Mouse (Mus musculus): ENCODE measurements around the gene Fbxl7. TPM values are rescaled to one million over a fixed set of nuclear protein-coding genes. Genes with fewer than 3 reads are reported as not detected.

Gene Fbxl7
- polyA plus RNA-seq, 1 experiment from 2014 or later: 13.7 TPM

DNA sequence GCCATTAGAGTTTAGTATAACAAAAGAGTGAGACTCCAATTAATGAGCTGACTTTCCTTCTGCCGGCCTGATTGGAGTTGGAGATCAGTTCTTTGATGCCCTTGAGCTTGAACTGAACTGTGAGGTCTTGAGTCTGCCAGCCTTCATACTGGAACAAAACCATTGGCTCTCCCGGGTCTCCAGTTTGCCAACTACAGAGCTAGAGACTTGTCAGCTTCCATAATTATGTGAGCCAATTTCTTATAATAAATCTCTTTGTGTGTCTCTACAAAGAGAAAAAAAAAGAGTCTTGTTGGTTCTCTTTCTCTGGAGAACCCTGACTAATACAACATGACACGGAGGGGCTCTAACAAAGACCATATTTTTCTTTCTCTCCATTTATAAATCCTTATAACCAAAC lies 58.2 kb downstream of the Fbxl7 start:
- H3K4me2 ChIP-seq (ENCODE audit: low read depth, low read length): no peak overlapping the region
- no peaks in the 10 kb centered on the region for H3K36me3 ChIP-seq (ENCODE audit: control insufficient read depth, insufficient read depth, low read length)
- H3K4me1 ChIP-seq (replicated peaks; ENCODE audit: control insufficient read depth, insufficient read depth, low read length): no peaks in the 10 kb centered on the region; the same call in 1 of the 2 replicates
- H3K27ac ChIP-seq (ENCODE audit: low read length): no peak overlapping the region
- H3K4me3 ChIP-seq (ENCODE audit: low read length): no peak overlapping the region
- no peak overlapping the region for H3K9ac ChIP-seq (ENCODE audit: low read length)
- H3K9me3 ChIP-seq (ENCODE audit: control insufficient read depth, low read length): no peaks in the 10 kb centered on the region
- ATAC-seq (ENCODE audit: low read depth): no peak
- WGBS: 62% methylated on average over 3 of the region's 3 CpGs
- H3K27me3 ChIP-seq (ENCODE audit: control insufficient read depth, insufficient read depth, low read depth, low read length): no peaks in the 10 kb centered on the region

DNA sequence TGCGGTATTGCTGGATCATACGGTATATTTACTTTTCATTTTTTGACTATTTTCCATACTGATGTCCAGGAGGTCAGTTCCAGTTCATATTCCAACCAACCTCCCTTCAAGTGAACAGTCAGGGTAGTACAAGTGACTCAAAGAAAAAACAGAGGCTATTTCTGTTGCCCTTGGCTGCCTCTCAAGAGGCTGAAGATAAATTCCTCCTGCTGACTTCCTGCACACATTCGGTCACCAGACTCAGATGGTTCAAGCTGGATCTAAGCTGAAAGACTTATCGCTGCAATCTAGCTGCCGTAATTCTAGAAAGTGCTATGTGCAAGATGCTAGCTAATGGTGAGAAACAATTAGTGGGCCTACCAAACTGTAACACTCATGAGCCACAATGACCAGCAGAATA lies 61.0 kb downstream of the Fbxl7 start:
- no peaks in the 10 kb centered on the region for H3K36me3 ChIP-seq (ENCODE audit: control insufficient read depth, insufficient read depth, low read length)
- no peak for ATAC-seq (ENCODE audit: low read depth)
- no peaks in the 10 kb centered on the region for H3K9me3 ChIP-seq (ENCODE audit: control insufficient read depth, low read length)
- no peak overlapping the region for H3K9ac ChIP-seq (ENCODE audit: low read length)
- no peak overlapping the region for H3K4me3 ChIP-seq (ENCODE audit: low read length)
- WGBS: 65% methylated on average over 5 of the region's 5 CpGs
- H3K27ac ChIP-seq (ENCODE audit: low read length): no peak overlapping the region
- no peaks in the 10 kb centered on the region for H3K27me3 ChIP-seq (ENCODE audit: control insufficient read depth, insufficient read depth, low read depth, low read length)
- H3K4me2 ChIP-seq (ENCODE audit: low read depth, low read length): no peak overlapping the region
- no peaks in the 10 kb centered on the region; the same call in 1 of the 2 replicates for H3K4me1 ChIP-seq (replicated peaks; ENCODE audit: control insufficient read depth, insufficient read depth, low read length)

DNA sequence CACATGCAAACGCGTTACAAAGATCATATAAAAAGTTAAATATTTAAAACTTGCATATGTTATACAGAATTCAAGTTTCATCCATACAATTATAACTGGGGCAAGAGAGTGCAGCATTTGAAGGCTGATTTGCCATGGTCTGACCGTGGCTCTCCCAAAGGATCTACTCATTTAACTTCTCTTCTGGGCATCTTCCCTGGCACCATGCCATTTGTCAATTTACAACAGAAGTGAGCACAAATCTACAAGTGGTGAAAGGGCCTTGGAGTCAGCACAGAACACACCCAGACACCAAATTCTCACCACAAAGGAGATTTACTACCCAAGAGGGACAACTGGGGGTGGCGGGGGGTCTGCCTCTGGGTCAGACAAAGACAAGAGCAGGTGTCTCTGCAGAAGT lies 64.2 kb downstream of the Fbxl7 start:
- Histone ChIP-seq H3K4me1 (replicated peaks; ENCODE audit: control insufficient read depth, insufficient read depth, low read length) (no peaks in the 10 kb centered on the region; the same call in 1 of the 2 replicates), H3K4me2 (ENCODE audit: low read depth, low read length) (no peak overlapping the region), H3K36me3 (ENCODE audit: control insufficient read depth, insufficient read depth, low read length) (no peaks in the 10 kb centered on the region), H3K27me3 (ENCODE audit: control insufficient read depth, insufficient read depth, low read depth, low read length) (no peaks in the 10 kb centered on the region), H3K9me3 (ENCODE audit: control insufficient read depth, low read length) (no peaks in the 10 kb centered on the region), H3K4me3 (ENCODE audit: low read length) (no peak overlapping the region), H3K9ac (ENCODE audit: low read length) (no peak overlapping the region), H3K27ac (ENCODE audit: low read length) (no peak overlapping the region)
- WGBS: 89% methylated on average over 4 of the region's 4 CpGs
- no peak for ATAC-seq (ENCODE audit: low read depth)

DNA sequence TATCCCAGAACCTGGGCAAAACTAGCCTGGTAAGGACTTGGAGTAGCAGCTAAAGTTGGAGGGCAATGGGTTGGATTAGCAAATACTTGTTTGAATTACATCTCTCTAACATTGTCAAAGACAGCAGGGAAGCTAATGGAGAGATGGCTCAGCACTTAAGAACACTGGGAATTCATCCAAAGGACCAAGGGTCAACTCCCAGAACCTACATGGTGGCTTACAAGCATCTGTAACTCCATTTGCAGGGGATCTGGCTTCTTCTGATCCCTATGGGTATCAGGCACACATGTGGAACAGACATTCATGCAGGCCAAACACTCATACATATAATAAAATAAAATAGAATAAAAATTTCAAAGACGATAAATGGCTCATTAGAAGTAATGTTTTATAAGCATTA lies 78.4 kb downstream of the Fbxl7 start:
- no peak for ATAC-seq (ENCODE audit: low read depth)
- Histone ChIP-seq H3K9me3 (ENCODE audit: control insufficient read depth, low read length) (no peaks in the 10 kb centered on the region), H3K9ac (ENCODE audit: low read length) (no peak overlapping the region), H3K4me3 (ENCODE audit: low read length) (no peak overlapping the region), H3K4me1 (replicated peaks; ENCODE audit: control insufficient read depth, insufficient read depth, low read length) (0 out of 2 replicates have a peak, but pooled peaks cover 2% of the 10 kb centered on the region), H3K27me3 (ENCODE audit: control insufficient read depth, insufficient read depth, low read depth, low read length) (no peaks in the 10 kb centered on the region), H3K27ac (ENCODE audit: low read length) (no peak overlapping the region), H3K36me3 (ENCODE audit: control insufficient read depth, insufficient read depth, low read length) (no peaks in the 10 kb centered on the region), H3K4me2 (ENCODE audit: low read depth, low read length) (no peak overlapping the region)
- 89% methylated on average over 1 of the region's 1 CpGs for WGBS

DNA sequence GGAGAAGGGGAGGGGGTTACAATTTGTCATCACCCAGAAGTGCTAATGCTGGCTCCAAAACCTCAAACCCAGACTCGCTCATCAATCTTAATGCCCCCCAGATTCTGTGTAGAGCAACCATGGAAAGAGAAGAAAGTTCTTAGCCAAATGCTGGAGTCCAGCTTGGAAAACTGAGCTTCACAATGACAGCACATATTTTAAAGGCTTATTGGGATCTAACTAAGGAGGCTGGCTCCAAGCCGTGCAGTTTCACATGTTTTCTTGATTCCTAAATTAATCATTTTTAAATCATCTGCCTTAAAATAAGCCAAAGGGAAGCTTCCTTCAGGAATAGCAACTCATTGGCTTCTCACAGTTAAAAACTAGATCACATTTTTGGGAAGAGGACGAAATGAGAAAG lies 82.5 kb downstream of the Fbxl7 start:
- no peak overlapping the region for H3K9ac ChIP-seq (ENCODE audit: low read length)
- no peaks in the 10 kb centered on the region for H3K36me3 ChIP-seq (ENCODE audit: control insufficient read depth, insufficient read depth, low read length)
- H3K4me1 ChIP-seq (replicated peaks; ENCODE audit: control insufficient read depth, insufficient read depth, low read length): 0 out of 2 replicates have a peak, but pooled peaks cover 2% of the 10 kb centered on the region
- H3K27me3 ChIP-seq (ENCODE audit: control insufficient read depth, insufficient read depth, low read depth, low read length): no peaks in the 10 kb centered on the region
- WGBS: 74% methylated on average over 3 of the region's 3 CpGs
- H3K4me3 ChIP-seq (ENCODE audit: low read length): no peak overlapping the region
- H3K4me2 ChIP-seq (ENCODE audit: low read depth, low read length): no peak overlapping the region
- H3K9me3 ChIP-seq (ENCODE audit: control insufficient read depth, low read length): no peaks in the 10 kb centered on the region
- H3K27ac ChIP-seq (ENCODE audit: low read length): no peak overlapping the region
- ATAC-seq (ENCODE audit: low read depth): no peak

DNA sequence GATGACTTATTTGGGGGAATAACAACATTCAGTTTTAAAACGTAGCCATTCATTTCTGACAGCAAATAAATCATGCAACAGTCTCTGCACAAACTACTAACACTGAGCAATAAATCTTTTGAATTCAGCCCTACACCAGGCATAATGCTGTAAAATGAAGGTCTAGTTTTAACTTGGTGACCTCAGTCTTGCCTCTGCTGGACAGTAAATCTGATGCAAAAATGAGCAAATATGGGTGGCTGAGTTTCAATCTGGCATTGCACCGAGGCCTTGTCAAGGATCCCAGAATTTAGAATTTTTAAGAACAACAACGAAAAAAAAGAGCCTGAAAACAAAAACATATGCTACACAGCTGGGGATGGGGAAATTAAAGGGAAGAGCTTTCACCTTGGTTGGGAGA lies 85.8 kb downstream of the Fbxl7 start:
- H3K27ac ChIP-seq (ENCODE audit: low read length): no peak overlapping the region
- H3K27me3 ChIP-seq (ENCODE audit: control insufficient read depth, insufficient read depth, low read depth, low read length): no peaks in the 10 kb centered on the region
- H3K36me3 ChIP-seq (ENCODE audit: control insufficient read depth, insufficient read depth, low read length): no peaks in the 10 kb centered on the region
- H3K4me2 ChIP-seq (ENCODE audit: low read depth, low read length): no peak overlapping the region
- H3K9ac ChIP-seq (ENCODE audit: low read length): no peak overlapping the region
- 69% methylated on average over 3 of the region's 3 CpGs for WGBS
- H3K4me1 ChIP-seq (replicated peaks; ENCODE audit: control insufficient read depth, insufficient read depth, low read length): no peaks in the 10 kb centered on the region
- no peaks in the 10 kb centered on the region for H3K9me3 ChIP-seq (ENCODE audit: control insufficient read depth, low read length)
- ATAC-seq (ENCODE audit: low read depth): no peak
- no peak overlapping the region for H3K4me3 ChIP-seq (ENCODE audit: low read length)

DNA sequence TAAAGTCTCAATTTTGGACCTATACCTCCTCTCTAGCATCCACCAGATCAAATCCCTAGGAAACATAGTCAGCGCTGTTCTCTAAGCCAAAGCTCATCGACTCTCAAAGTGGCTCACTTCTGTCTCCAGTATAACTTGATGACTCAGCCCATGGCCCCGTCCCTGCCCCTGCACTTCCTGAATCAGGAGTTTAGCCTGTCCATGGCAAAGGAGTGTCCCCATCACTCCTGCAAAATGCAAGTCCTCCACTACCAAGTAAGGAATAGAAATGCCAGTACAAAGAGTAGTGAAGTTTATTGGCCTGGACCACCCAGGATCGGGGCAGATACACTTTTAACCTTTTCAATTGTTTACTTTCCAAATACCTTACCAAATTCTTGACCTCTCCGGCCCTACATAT lies 91.3 kb downstream of the Fbxl7 start:
- Histone ChIP-seq H3K4me3 (ENCODE audit: low read length) (no peak overlapping the region), H3K4me1 (replicated peaks; ENCODE audit: control insufficient read depth, insufficient read depth, low read length) (0 out of 2 replicates have a peak, but pooled peaks cover 6% of the 10 kb centered on the region), H3K4me2 (ENCODE audit: low read depth, low read length) (no peak overlapping the region), H3K9ac (ENCODE audit: low read length) (no peak overlapping the region), H3K36me3 (ENCODE audit: control insufficient read depth, insufficient read depth, low read length) (no peaks in the 10 kb centered on the region), H3K9me3 (ENCODE audit: control insufficient read depth, low read length) (no peaks in the 10 kb centered on the region), H3K27me3 (ENCODE audit: control insufficient read depth, insufficient read depth, low read depth, low read length) (no peaks in the 10 kb centered on the region), H3K27ac (ENCODE audit: low read length) (no peak overlapping the region)
- no peak for ATAC-seq (ENCODE audit: low read depth)
- 30% methylated on average over 5 of the region's 5 CpGs for WGBS

DNA sequence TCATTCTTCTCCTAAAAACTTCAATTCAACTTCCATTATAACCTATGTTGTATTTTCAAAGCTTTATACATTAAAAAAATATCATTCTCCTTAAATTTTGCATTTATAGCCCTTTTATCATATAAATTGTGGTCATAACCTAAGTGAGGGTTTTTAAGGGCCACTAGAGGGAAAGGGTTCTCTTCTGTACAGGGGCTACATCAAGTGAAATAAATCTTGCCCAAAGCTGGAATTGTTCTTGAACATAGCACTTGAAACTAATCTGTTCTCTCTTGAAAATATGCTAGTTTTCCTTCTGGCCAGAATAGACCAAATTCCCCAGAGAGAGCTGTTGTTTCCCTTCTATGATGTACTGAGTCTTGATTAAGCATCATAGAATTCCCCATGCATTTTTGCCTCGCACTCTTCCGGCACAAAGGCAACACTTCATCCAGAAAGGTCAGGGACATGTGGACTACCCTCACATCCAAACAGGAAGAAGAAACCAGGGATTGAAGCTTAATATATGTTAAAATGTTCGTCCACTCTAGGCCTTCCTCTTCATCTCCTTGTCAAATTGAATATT lies 95.8 kb downstream of the Fbxl7 start:
- WGBS: 55% methylated on average over 3 of the region's 3 CpGs

DNA sequence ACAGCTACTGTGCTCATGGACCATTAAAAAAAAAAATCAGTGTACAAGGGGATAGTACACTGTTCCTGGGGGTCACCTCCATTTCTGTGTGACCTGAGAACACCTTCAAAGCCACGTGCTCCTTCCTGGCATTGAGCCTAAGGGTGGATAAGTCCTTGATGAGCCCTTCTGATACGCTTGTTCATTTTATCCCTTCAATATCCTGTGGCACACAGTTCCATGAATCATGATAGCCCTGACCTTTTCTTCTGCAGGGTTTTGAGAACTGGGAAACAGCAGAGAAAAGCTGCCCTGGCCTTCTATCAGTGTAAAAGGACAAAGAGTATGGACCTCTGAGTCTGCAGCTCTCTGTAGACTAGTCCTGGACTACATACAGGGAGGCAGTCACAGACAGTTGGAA lies 99.4 kb downstream of the Fbxl7 start:
- WGBS: 57% methylated on average over 2 of the region's 2 CpGs
- no peak for ATAC-seq (ENCODE audit: low read depth)
- no peak overlapping the region for H3K4me3 ChIP-seq (ENCODE audit: low read length)

More for the DNA sequence above, 95.8 kb downstream of the Fbxl7 start:
- Histone ChIP-seq H3K4me1 (replicated peaks; ENCODE audit: control insufficient read depth, insufficient read depth, low read length) (0 out of 2 replicates have a peak, but pooled peaks cover 6% of the 10 kb centered on the region), H3K36me3 (ENCODE audit: control insufficient read depth, insufficient read depth, low read length) (no peaks in the 10 kb centered on the region), H3K4me3 (ENCODE audit: low read length) (no peak overlapping the region), H3K9ac (ENCODE audit: low read length) (no peak overlapping the region), H3K9me3 (ENCODE audit: control insufficient read depth, low read length) (no peaks in the 10 kb centered on the region), H3K27ac (ENCODE audit: low read length) (no peak overlapping the region), H3K4me2 (ENCODE audit: low read depth, low read length) (no peak overlapping the region), H3K27me3 (ENCODE audit: control insufficient read depth, insufficient read depth, low read depth, low read length) (no peaks in the 10 kb centered on the region)
- ATAC-seq (ENCODE audit: low read depth): no peak

DNA sequence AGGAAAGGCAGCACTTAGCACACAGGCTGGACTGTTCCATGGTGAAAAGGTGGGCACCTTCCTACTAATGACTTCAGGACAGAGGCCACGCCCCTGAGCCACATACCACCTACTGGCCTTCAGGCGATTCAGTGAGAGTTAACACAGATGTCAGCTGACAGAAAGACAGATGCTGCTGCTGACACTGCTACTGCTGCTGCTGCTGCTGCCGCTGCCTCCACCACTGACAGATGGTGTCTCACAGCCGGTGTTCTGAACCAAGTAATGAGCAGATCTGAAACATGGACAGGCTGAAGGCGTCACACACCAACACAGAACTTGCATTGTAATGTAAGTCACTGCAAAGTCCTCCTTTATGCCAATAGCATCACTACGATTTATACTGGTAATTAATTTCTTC lies 99.9 kb downstream of the Fbxl7 start:
- Histone ChIP-seq H3K36me3 (ENCODE audit: control insufficient read depth, insufficient read depth, low read length) (no peaks in the 10 kb centered on the region), H3K9ac (ENCODE audit: low read length) (no peak overlapping the region), H3K27me3 (ENCODE audit: control insufficient read depth, insufficient read depth, low read depth, low read length) (no peaks in the 10 kb centered on the region), H3K4me3 (ENCODE audit: low read length) (no peak overlapping the region), H3K27ac (ENCODE audit: low read length) (no peak overlapping the region), H3K4me1 (replicated peaks; ENCODE audit: control insufficient read depth, insufficient read depth, low read length) (0 out of 2 replicates have a peak, but pooled peaks cover 3% of the 10 kb centered on the region), H3K4me2 (ENCODE audit: low read depth, low read length) (no peak overlapping the region), H3K9me3 (ENCODE audit: control insufficient read depth, low read length) (no peaks in the 10 kb centered on the region)
- no peak for ATAC-seq (ENCODE audit: low read depth)
- 50% methylated on average over 6 of the region's 6 CpGs for WGBS

More for the DNA sequence above, 99.4 kb downstream of the Fbxl7 start:
- Histone ChIP-seq H3K27ac (ENCODE audit: low read length) (no peak overlapping the region), H3K9me3 (ENCODE audit: control insufficient read depth, low read length) (no peaks in the 10 kb centered on the region), H3K4me1 (replicated peaks; ENCODE audit: control insufficient read depth, insufficient read depth, low read length) (0 out of 2 replicates have a peak, but pooled peaks cover 3% of the 10 kb centered on the region), H3K36me3 (ENCODE audit: control insufficient read depth, insufficient read depth, low read length) (no peaks in the 10 kb centered on the region), H3K27me3 (ENCODE audit: control insufficient read depth, insufficient read depth, low read depth, low read length) (no peaks in the 10 kb centered on the region), H3K4me2 (ENCODE audit: low read depth, low read length) (no peak overlapping the region), H3K9ac (ENCODE audit: low read length) (no peak overlapping the region)
